Mouse (Mus musculus) heart, postnatal 0 days (tissue): ENCODE measurements around the gene Atat1.

Source experiments
- CTCF ChIP-seq: IDR thresholded peaks from 2 replicates; pipeline ENCODE4 v1.5.1; 2016; ENCODE audit warnings: antibody characterized with exemption, control low read depth, low read depth
- EP300 ChIP-seq: IDR thresholded peaks from 2 replicates; pipeline ENCODE4 v1.6.1; 2016; ENCODE audit warnings: antibody characterized with exemption, low read depth

DNA sequence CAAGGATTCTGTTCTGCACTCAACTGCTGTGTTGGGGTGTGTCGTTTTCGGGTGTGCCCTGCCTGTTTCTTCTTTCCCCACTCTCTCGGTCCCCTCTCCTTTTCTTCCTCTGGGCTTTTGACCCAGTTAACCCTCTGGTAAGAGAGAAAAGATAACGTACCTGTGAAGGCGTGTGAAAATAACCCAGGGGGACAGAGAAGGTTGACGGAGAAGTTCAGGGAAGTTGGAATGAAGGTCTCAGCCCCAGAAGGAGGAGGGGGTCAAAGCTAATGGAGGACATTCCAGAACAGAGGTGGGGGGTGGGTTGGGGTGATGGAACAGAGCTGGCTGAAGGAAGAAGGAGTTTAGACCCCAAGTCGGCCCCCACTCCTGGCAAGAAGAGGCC is 40.9 kb downstream of the Atat1 start:
- TF ChIP-seq CTCF (no peak), EP300 (no peak)
